Mouse (Mus musculus) stomach, postnatal 0 days (tissue): ENCODE results near the gene Manf. TPM values are rescaled to one million over a fixed set of nuclear protein-coding genes. Genes with fewer than 3 reads are reported as not detected.

ENCODE experiments used
- ATAC-seq: fragments of 200-750 bp; cut with Nextera tagmentation; 2 replicates; pipeline ENCODE4 v1.8.0; 2017; ENCODE audit not compliant: low FRiP score, low TSS enrichment
- DNase-seq: peaks from one replicate; pipeline ENCODE4 v3.0.0-alpha.2; 2016; ENCODE audit warnings: low spot score
- H3K27ac ChIP-seq: fragments of 300-500 bp; sonication (generic); replicated peaks from 2 replicates; pipeline ENCODE4 v1.5.1; 2014; ENCODE audit warnings: mild to moderate bottlenecking, control low read depth
- H3K27me3 ChIP-seq: fragments of 300-500 bp; sonication (generic); 2 replicates; pipeline ENCODE4 v1.6.1; 2014; ENCODE audit warnings: low read length; ENCODE audit not compliant: control insufficient read depth, insufficient read depth
- H3K36me3 ChIP-seq: fragments of 300-500 bp; sonication (generic); 2 replicates; pipeline ENCODE4 v1.6.1; 2014; ENCODE audit warnings: low read length, mixed read lengths; ENCODE audit not compliant: control insufficient read depth, insufficient read depth
- H3K4me1 ChIP-seq: fragments of 300-500 bp; sonication (generic); replicated peaks from 2 replicates; pipeline ENCODE4 v1.6.1; 2014; ENCODE audit warnings: antibody characterized with exemption; ENCODE audit not compliant: control insufficient read depth, insufficient read depth
- H3K4me2 ChIP-seq: fragments of 300-500 bp; sonication (generic); replicated peaks from 2 replicates; pipeline ENCODE4 v1.6.1; 2014; ENCODE audit warnings: low read depth, mild to moderate bottlenecking, control low read depth, moderate library complexity
- H3K4me3 ChIP-seq: fragments of 300-500 bp; sonication (generic); 2 replicates; pipeline ENCODE4 v1.5.1; 2014; ENCODE audit warnings: low read depth, low read length, control low read depth
- H3K9ac ChIP-seq: fragments of 300-500 bp; sonication (generic); 2 replicates; pipeline ENCODE4 v1.6.1; 2014; ENCODE audit warnings: mild to moderate bottlenecking, low read length, control low read depth, mixed read lengths
- H3K9me3 ChIP-seq: fragments of 300-500 bp; sonication (generic); 2 replicates; pipeline ENCODE4 v1.6.1; 2016; ENCODE audit warnings: low read length; ENCODE audit not compliant: control insufficient read depth
- CTCF ChIP-seq: IDR thresholded peaks from 2 replicates; pipeline ENCODE4 v1.5.1; 2016; ENCODE audit warnings: antibody characterized with exemption, low read depth, mild to moderate bottlenecking, moderate library complexity
- EP300 ChIP-seq: optimal IDR thresholded peaks from 2 replicates; pipeline ENCODE3; 2016; ENCODE audit warnings: antibody characterized with exemption
- WGBS: fragments of 180-500 bp; shearing (Covaris S2); extraction: QIAGEN DNeasy Blood & Tissue Kit; methylation state at CpG from one replicate; pipeline ENCODE4 v1.1.7; 2014; 5-methylcytosine and 5-hydroxymethylcytosine counted together
- polyA plus RNA-seq: library from polyadenylated mRNA; unstranded; fragments of >200 nt; fragmentation: Nextera tagmentation; extraction: Ambion mirVana; gene quantifications from 2 replicates; pipeline ENCODE4 v1.2.1, GENCODE M21; 2015

Manf gene
- polyA plus RNA-seq, 1 experiment from 2014 or later = 385 TPM

GRCm38 (mm10) chr9:106886828-106887702 lies 4.7 kb downstream of the Manf start, which contains the start of gene Rbm15b:
TSS of gene Rbm15b (minus strand) at chr9:106887428.
- peaks cover 14% of the 10 kb centered on the region for H3K36me3 ChIP-seq
- peaks cover 12% of the 10 kb centered on the region for H3K4me1 ChIP-seq
- DNase-seq = peak; percentile 99
- no peaks in the 10 kb centered on the region for H3K27me3 ChIP-seq
- WGBS = 3% methylated on average over 81 of the region's 101 CpGs
- H3K27ac ChIP-seq = peak within 1 kb of the TSS; percentile 88
- peak within 1 kb of the TSS; percentile 99 for H3K4me2 ChIP-seq
- ATAC-seq = peak; percentile 75
- peak within 1 kb of the TSS; percentile 89 for H3K4me3 ChIP-seq
- no peaks in the 10 kb centered on the region for H3K9me3 ChIP-seq
- TF ChIP-seq EP300 (no peak), CTCF (peak; percentile 87)
- peak within 1 kb of the TSS; percentile 96 for H3K9ac ChIP-seq

GRCm38 (mm10) chr9:106885901-106886731 lies 5.7 kb downstream of the Manf start:
- no peaks in the 10 kb centered on the region for H3K9me3 ChIP-seq
- peak; percentile 69 for DNase-seq
- TF ChIP-seq CTCF (no peak), EP300 (no peak)
- H3K27me3 ChIP-seq = no peaks in the 10 kb centered on the region
- peak overlapping the region; percentile 88 for H3K27ac ChIP-seq
- H3K4me3 ChIP-seq = peak overlapping the region; percentile 89
- peak overlapping the region; percentile 99 for H3K4me2 ChIP-seq
- H3K4me1 ChIP-seq = peaks cover 12% of the 10 kb centered on the region
- ATAC-seq = peak; percentile 33
- peaks cover 16% of the 10 kb centered on the region for H3K36me3 ChIP-seq
- peak overlapping the region; percentile 96 for H3K9ac ChIP-seq
- under 1% methylated on average over 76 of the region's 107 CpGs for WGBS

DNA sequence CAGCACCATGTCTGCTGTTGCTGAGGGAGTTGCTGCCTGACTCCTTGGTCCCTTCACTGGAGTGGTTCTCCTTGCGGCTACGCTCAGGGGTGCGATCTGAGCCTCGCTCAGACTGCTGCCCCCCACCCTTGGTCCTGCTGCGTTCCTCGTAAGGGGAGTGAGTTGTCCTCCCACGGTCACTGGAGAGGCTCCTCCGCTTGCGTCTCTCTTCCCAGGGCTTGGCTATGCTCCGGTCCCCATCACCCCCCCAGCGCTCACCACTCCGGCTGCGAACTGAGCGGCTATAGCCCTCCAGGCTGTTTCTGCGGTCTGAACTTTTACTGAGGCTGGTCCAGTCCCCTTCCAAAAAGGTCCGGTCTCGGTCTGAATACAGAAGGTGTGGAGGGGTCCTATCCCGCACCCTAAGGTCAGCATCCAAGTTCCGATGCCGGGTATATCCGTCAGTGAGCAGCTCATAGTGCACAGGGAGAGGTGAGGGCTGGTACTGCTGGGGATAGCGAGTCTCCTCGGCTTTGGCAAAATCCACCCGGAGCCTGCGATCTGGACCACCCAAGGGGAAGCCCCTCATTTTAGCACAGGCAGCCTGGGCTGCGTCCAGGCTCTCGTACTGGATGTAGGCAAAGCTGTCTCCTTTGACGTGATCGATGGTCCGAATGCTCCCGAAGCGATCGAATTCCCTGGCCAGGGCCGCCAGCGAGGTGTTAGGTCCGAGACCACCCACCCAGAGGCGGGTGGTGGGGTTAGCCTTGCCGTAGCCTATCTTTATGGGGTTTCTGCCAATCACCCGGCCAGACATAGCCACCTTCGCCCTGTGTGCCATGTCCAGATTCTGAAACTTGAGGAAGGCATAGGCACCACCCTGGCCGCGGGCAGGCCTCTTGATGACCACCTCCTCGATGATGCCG lies 6.5 kb downstream of the Manf start:
- ATAC-seq = no peak
- no peak overlapping the region for H3K27ac ChIP-seq
- peak overlapping the region; percentile 96 for H3K9ac ChIP-seq
- no peak for DNase-seq
- H3K9me3 ChIP-seq = no peaks in the 10 kb centered on the region
- TF ChIP-seq CTCF (no peak), EP300 (no peak)
- peak overlapping the region; percentile 99 for H3K4me2 ChIP-seq
- H3K27me3 ChIP-seq = no peaks in the 10 kb centered on the region
- H3K4me3 ChIP-seq = peak overlapping the region; percentile 89
- H3K4me1 ChIP-seq = peaks cover 12% of the 10 kb centered on the region
- 22% methylated on average over 43 of the region's 44 CpGs for WGBS
- peaks cover 13% of the 10 kb centered on the region for H3K36me3 ChIP-seq

GRCm38 (mm10) chr9:106884306-106884705 lies 7.5 kb downstream of the Manf start:
- Histone ChIP-seq H3K4me2 (peak overlapping the region; percentile 99), H3K27ac (no peak overlapping the region), H3K27me3 (no peaks in the 10 kb centered on the region), H3K9ac (peak overlapping the region; percentile 31; the same call in 1 of the 2 replicates), H3K4me3 (peak overlapping the region; percentile 89), H3K4me1 (peaks cover 12% of the 10 kb centered on the region), H3K36me3 (peaks cover 17% of the 10 kb centered on the region), H3K9me3 (no peaks in the 10 kb centered on the region)
- DNase-seq = peak; percentile 38
- 27% methylated on average over 16 of the region's 16 CpGs for WGBS
- ATAC-seq = no peak
- TF ChIP-seq CTCF = no peak
- no peak for TF ChIP-seq EP300

DNA sequence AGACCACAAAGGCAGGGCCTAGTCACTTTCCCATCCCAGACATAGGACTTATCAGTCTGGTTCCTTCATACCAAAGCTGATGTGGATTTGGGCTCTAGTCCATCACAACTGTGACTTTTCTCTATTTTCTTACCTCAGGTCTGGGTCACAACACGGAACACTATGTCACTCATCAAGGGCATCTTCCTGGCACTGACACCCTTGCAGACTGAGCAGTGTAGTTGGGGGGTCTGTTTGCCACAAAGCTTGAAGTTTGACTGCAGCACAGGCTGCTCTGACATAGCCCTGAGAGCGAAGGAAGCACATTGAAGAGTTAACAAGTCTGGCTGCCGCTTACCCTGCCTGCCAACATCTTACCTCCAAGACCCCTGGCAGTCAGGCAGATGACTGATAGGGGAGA lies 8.7 kb downstream of the Manf start:
- Histone ChIP-seq H3K4me3 (no peak overlapping the region), H3K4me2 (no peak overlapping the region), H3K27ac (no peak overlapping the region), H3K9ac (no peak overlapping the region), H3K27me3 (no peaks in the 10 kb centered on the region), H3K36me3 (peaks cover 23% of the 10 kb centered on the region), H3K4me1 (peaks cover 12% of the 10 kb centered on the region), H3K9me3 (no peaks in the 10 kb centered on the region)
- DNase-seq (no peak), ATAC-seq (no peak)
- TF ChIP-seq EP300 = no peak
- no peak for TF ChIP-seq CTCF
- WGBS = 73% methylated on average over 3 of the region's 3 CpGs
